Mouse (Mus musculus) intestine, embryonic 16.5 days (tissue): ENCODE measurements around the gene Tex261. TPM values are rescaled to one million over a fixed set of nuclear protein-coding genes. Genes with fewer than 3 reads are reported as not detected.
"Not testable (repeated sequence)": the region's sequence is repeated elsewhere in the genome, so short reads cannot be mapped to it uniquely, and the experiment has no call there.

Source experiments
- ATAC-seq: fragments of 200-750 bp; cut with Nextera tagmentation; 2 replicates; pipeline ENCODE4 v1.8.0; 2017; ENCODE audit warnings: moderate TSS enrichment, moderate library complexity
- H3K27ac ChIP-seq: fragments of 300-500 bp; sonication (generic); 2 replicates; pipeline ENCODE4 v1.5.1; 2014; ENCODE audit warnings: mild to moderate bottlenecking, low read length
- H3K27me3 ChIP-seq: fragments of 300-500 bp; sonication (generic); replicated peaks from 2 replicates; pipeline ENCODE4 v1.6.1; 2014; ENCODE audit warnings: low read length, control low read depth, mixed read lengths; ENCODE audit not compliant: control insufficient read depth, insufficient read depth
- H3K36me3 ChIP-seq: fragments of 300-500 bp; sonication (generic); 2 replicates; pipeline ENCODE4 v1.6.1; 2014; ENCODE audit warnings: low read length, control low read depth; ENCODE audit not compliant: control insufficient read depth, insufficient read depth
- H3K4me1 ChIP-seq: fragments of 300-500 bp; sonication (generic); 2 replicates; pipeline ENCODE4 v1.6.1; 2014; ENCODE audit warnings: low read length, control low read depth, mixed read lengths; ENCODE audit not compliant: control insufficient read depth, insufficient read depth
- H3K4me2 ChIP-seq: fragments of 300-500 bp; sonication (generic); 2 replicates; pipeline ENCODE4 v1.6.1; 2014; ENCODE audit warnings: low read depth, low read length, control low read depth
- H3K4me3 ChIP-seq: fragments of 300-500 bp; sonication (generic); 2 replicates; pipeline ENCODE4 v1.5.1; 2014; ENCODE audit warnings: mild to moderate bottlenecking, low read length
- H3K9ac ChIP-seq: fragments of 300-500 bp; sonication (generic); 2 replicates; pipeline ENCODE4 v1.6.1; 2014; ENCODE audit warnings: low read depth, low read length
- H3K9me3 ChIP-seq: fragments of 300-500 bp; sonication (generic); 2 replicates; pipeline ENCODE4 v1.6.1; 2016; ENCODE audit warnings: low read length, control low read depth; ENCODE audit not compliant: control insufficient read depth
- WGBS: fragments of 180-500 bp; shearing (Covaris S2); extraction: QIAGEN DNeasy Blood & Tissue Kit; methylation state at CpG from one replicate; pipeline ENCODE4 v1.1.7; 2014; 5-methylcytosine and 5-hydroxymethylcytosine counted together
- polyA plus RNA-seq: library from polyadenylated mRNA; unstranded; fragments of >200 nt; fragmentation: Nextera tagmentation; extraction: Ambion mirVana; gene quantifications from 2 replicates; pipeline ENCODE4 v1.2.1, GENCODE M21; 2015

The Tex261 gene
- polyA plus RNA-seq, 1 experiment from 2014 or later = 88.5 TPM

DNA sequence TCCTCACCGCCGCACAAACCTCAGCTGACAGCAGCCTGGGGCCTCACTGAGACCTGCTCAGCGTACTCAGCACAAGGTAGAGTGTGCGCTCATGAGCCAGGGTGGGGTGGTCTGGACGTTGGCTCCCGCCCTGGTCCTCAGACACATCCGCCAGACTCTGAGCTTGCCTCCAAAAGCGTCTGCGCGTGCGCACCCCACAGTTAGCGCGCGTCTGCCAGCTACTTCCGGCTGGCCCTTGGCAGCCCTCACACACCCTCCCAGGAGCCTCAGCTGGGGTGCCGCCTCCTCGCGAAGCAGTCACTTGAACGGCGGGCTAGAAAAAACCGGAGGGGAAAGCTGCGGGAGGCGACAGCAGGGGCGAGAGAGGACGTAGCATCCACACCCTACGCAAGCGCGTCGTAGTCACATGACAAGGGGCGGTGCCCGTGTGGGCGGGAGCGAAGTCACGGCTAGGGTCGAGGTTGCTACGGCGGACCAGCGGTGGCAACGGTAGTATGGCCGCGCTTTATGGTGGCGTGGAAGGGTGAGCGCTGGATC is 19.2 kb upstream of the Tex261 start, which contains the start of gene Nagk:
Nagk (plus strand) TSS at position 223 of the 537 bp plus-strand sequence.
- whole genome bisulfite sequencing = under 1% methylated on average over 43 of the region's 43 CpGs
- H3K9me3 ChIP-seq = no peaks in the 10 kb centered on the region
- H3K27me3 ChIP-seq = no peaks in the 10 kb centered on the region
- H3K27ac ChIP-seq = peak within 1 kb of the TSS; percentile 98
- peak within 1 kb of the TSS; percentile 89 for H3K4me2 ChIP-seq
- peak; percentile 94 for ATAC-seq
- peaks cover 7% of the 10 kb centered on the region; the same call in 1 of the 2 replicates for H3K4me1 ChIP-seq
- peak within 1 kb of the TSS; percentile 86 for H3K9ac ChIP-seq
- H3K4me3 ChIP-seq = peak within 1 kb of the TSS; percentile 77
- H3K36me3 ChIP-seq = no peaks in the 10 kb centered on the region

DNA sequence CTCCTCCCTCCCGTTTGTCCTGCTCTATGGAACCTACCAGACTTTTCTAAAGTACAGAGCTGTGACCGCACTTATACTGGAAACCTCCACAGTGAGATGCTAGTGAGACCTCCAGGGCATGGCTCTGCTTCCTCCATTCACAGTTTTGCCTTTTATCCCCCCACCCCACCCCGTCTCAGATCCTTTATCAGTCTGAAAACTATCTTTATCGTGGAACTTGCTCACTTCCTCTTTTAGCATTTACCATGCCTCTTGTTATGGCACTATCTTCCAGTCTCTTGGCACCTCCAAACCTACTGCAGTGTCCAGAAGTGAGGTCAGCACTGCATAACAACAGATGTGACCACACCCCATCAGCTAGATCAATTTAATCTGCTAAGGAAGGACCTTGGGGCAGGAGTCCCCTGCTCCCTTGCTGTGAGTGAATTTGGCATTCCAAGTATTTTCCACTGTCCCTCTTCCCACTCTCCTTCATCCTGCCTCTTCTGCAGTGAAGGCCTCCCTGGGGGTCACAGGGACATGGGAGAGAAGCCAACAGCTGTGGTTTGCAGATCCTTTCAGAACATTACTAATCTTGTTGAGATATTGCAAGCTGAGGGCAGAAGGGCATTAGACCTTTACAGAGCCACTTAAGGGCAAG is 15.8 kb upstream of the Tex261 start:
- H3K36me3 ChIP-seq = no peaks in the 10 kb centered on the region
- ATAC-seq = no peak
- H3K9me3 ChIP-seq = no peaks in the 10 kb centered on the region
- H3K4me3 ChIP-seq = no peak overlapping the region
- peaks cover 3% of the 10 kb centered on the region; the same call in 1 of the 2 replicates for H3K4me1 ChIP-seq
- H3K9ac ChIP-seq = no peak overlapping the region
- H3K27ac ChIP-seq = no peak overlapping the region
- WGBS = 74% methylated on average over 4 of the region's 4 CpGs
- no peaks in the 10 kb centered on the region for H3K27me3 ChIP-seq
- no peak overlapping the region for H3K4me2 ChIP-seq

DNA sequence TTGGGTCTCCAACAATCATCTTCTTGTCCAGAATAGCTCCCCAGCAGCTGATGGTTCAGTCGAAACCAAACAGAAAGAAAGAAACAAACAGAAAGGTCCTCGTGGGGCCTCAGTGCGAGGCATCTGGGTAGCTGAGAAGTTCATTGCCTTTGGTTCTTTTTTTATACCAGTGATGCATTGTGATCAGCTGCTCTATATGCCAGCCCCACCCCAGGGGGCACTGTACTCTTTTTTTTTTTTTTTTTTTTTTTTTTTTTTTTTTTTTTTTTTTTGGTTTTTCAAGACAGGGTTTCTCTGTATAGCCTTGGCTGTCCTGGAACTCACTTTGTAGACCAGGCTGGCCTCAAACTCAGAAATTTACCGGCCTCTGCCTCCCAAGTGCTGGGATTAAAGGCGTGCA is 14.9 kb upstream of the Tex261 start:
- not testable (repeated sequence) for H3K4me1 ChIP-seq, ATAC-seq
- WGBS = 80% methylated on average over 5 of the region's 5 CpGs

DNA sequence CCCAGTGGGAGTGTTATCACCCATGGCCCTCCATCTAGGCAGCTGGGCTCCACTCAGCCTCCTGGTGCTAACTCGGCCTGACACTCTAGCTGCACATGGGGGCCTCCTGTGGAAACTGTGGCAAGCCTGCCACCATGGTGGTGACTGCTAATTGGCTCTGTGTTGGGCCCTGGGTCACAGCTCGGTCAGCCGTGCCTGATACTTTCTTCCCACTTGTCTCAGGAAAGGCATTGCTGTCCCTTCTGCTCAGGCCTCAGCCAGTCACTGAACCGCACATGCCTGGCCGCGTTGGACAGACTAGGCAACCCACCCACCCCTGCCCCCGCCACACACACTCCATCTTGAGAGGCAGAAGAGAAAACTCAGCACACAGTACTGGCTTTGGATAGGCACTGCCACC is 12.9 kb upstream of the Tex261 start:
- Histone ChIP-seq H3K27me3 (no peaks in the 10 kb centered on the region), H3K27ac (no peak overlapping the region), H3K4me1 (no peaks in the 10 kb centered on the region), H3K9ac (no peak overlapping the region), H3K36me3 (no peaks in the 10 kb centered on the region), H3K4me2 (no peak overlapping the region), H3K4me3 (no peak overlapping the region), H3K9me3 (no peaks in the 10 kb centered on the region)
- ATAC-seq = no peak
- 72% methylated on average over 7 of the region's 7 CpGs for WGBS

More for the DNA sequence above, 14.9 kb upstream of the Tex261 start:
- H3K9me3 ChIP-seq, H3K4me3 ChIP-seq, H3K36me3 ChIP-seq, H3K4me2 ChIP-seq, H3K27me3 ChIP-seq, H3K27ac ChIP-seq, H3K9ac ChIP-seq: not testable (repeated sequence)

- no peaks in the 10 kb centered on the region for H3K27me3 ChIP-seq
- no peak overlapping the region for H3K4me2 ChIP-seq
- H3K4me3 ChIP-seq = no peak overlapping the region
- H3K9me3 ChIP-seq = no peaks in the 10 kb centered on the region
- no peaks in the 10 kb centered on the region for H3K36me3 ChIP-seq
- no peak overlapping the region for H3K27ac ChIP-seq
- no peaks in the 10 kb centered on the region for H3K4me1 ChIP-seq
- H3K9ac ChIP-seq = no peak overlapping the region
- no peak for ATAC-seq
- 69% methylated on average over 3 of the region's 3 CpGs for WGBS
Observed at GRCm38 (mm10) chr6:83786426-83786825, 10.8 kb upstream of the Tex261 start.

DNA sequence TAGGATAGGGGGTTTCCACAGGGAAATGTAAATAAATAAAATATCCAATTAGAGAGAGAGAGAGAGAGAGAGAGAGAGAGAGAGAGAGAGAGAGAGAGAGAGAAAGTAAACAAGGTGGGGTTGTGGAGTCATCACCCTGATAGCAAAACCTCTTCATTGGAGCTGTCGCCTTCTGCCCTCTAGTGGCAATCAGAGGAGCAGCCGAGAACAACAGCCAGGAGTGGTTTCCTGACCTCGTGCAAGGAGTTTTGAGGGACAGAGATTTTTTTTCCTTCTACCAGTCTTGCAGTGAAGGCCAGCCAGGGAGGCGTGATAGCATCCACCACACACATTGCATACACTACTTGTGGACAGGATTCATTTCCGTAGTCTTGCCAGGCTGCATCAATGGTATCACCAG is 3.4 kb upstream of the Tex261 start:
- no peak overlapping the region for H3K9ac ChIP-seq

GRCm38 (mm10) chr6:83778306-83778705 is 2.7 kb upstream of the Tex261 start:
- Histone ChIP-seq H3K9me3 (no peaks in the 10 kb centered on the region), H3K27me3 (no peaks in the 10 kb centered on the region), H3K27ac (no peak overlapping the region), H3K4me1 (peaks cover 10% of the 10 kb centered on the region), H3K36me3 (no peaks in the 10 kb centered on the region), H3K4me2 (no peak overlapping the region), H3K9ac (no peak overlapping the region), H3K4me3 (no peak overlapping the region)
- WGBS = 82% methylated on average over 7 of the region's 7 CpGs
- no peak for ATAC-seq

More for the DNA sequence above, 3.4 kb upstream of the Tex261 start:
- H3K36me3 ChIP-seq = no peaks in the 10 kb centered on the region
- H3K27ac ChIP-seq = no peak overlapping the region
- H3K4me1 ChIP-seq = peaks cover 8% of the 10 kb centered on the region
- H3K27me3 ChIP-seq = no peaks in the 10 kb centered on the region
- 11% methylated on average over 5 of the region's 5 CpGs for WGBS
- no peak overlapping the region for H3K4me2 ChIP-seq
- H3K9me3 ChIP-seq = no peaks in the 10 kb centered on the region
- ATAC-seq = no peak
- no peak overlapping the region for H3K4me3 ChIP-seq

- Histone ChIP-seq H3K9ac (peak overlapping the region; percentile 99), H3K27ac (peak overlapping the region; percentile 94), H3K27me3 (no peaks in the 10 kb centered on the region), H3K9me3 (no peaks in the 10 kb centered on the region), H3K36me3 (peaks cover 3% of the 10 kb centered on the region; the same call in 1 of the 2 replicates), H3K4me2 (peak overlapping the region; percentile 87), H3K4me3 (peak overlapping the region; percentile 100), H3K4me1 (peaks cover 10% of the 10 kb centered on the region)
- ATAC-seq = peak; percentile 49
- WGBS = 1% methylated on average over 14 of the region's 14 CpGs
Observed at GRCm38 (mm10) chr6:83774781-83775563, 641 bp downstream of the Tex261 start.

DNA sequence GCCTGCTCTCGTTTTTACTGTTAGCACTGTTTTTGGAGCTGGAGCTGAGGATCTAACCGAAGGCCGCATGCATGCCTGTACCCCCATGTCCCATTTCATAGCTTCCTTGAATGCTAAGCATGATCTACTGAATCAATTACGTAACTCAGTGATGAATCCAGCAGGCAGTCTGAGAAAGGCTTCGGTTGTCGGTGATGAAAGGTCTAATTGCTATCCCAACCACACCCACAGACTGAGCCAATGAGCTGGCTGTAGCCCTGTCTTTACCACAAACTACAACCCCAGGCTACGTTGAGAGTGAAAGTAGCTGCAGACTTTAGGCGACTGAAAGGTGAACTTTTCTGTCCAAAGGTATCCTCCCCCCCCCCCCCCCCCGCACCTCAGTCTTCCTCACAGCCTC is 1.5 kb downstream of the Tex261 start:
- ATAC-seq = no peak
- Histone ChIP-seq H3K4me2 (peak overlapping the region; percentile 87), H3K36me3 (peaks cover 3% of the 10 kb centered on the region; the same call in 1 of the 2 replicates), H3K27me3 (no peaks in the 10 kb centered on the region), H3K27ac (no peak overlapping the region; the same call in 1 of the 2 replicates), H3K4me3 (peak overlapping the region; percentile 100), H3K4me1 (peaks cover 10% of the 10 kb centered on the region), H3K9me3 (no peaks in the 10 kb centered on the region), H3K9ac (peak overlapping the region; percentile 99)
- 54% methylated on average over 9 of the region's 9 CpGs for WGBS
